Mouse (Mus musculus) lung, postnatal 0 days (tissue): ENCODE data around the gene Wscd2. TPM values are rescaled to one million over a fixed set of nuclear protein-coding genes. Genes with fewer than 3 reads are reported as not detected.

Experiments
- ATAC-seq: fragments of 200-750 bp; cut with Nextera tagmentation; 2 replicates; pipeline ENCODE4 v1.8.0; 2017; ENCODE audit warnings: moderate library complexity
- DNase-seq: peaks from one replicate; pipeline ENCODE4 v3.0.0-alpha.2; 2016; ENCODE audit warnings: low spot score
- H3K27ac ChIP-seq: fragments of 300-500 bp; sonication (generic); 2 replicates; pipeline ENCODE4 v1.5.1; 2014; ENCODE audit warnings: antibody characterized with exemption, mild to moderate bottlenecking, low read length, mixed read lengths
- H3K27me3 ChIP-seq: fragments of 300-500 bp; sonication (generic); replicated peaks from 2 replicates; pipeline ENCODE4 v1.6.1; 2014; ENCODE audit warnings: low read length, mixed read lengths; ENCODE audit not compliant: insufficient read depth
- H3K36me3 ChIP-seq: fragments of 300-500 bp; sonication (generic); 2 replicates; pipeline ENCODE4 v1.6.1; 2014; ENCODE audit warnings: low read length, mixed read lengths; ENCODE audit not compliant: insufficient read depth
- H3K4me1 ChIP-seq: fragments of 300-500 bp; sonication (generic); 2 replicates; pipeline ENCODE4 v1.6.1; 2014; ENCODE audit warnings: antibody characterized with exemption, low read depth, low read length, mixed read lengths; ENCODE audit not compliant: insufficient read depth
- H3K4me2 ChIP-seq: fragments of 300-500 bp; sonication (generic); replicated peaks from 2 replicates; pipeline ENCODE4 v1.6.1; 2014; ENCODE audit warnings: low read depth, mild to moderate bottlenecking, low read length, moderate library complexity, mixed read lengths
- H3K4me3 ChIP-seq: fragments of 300-500 bp; sonication (generic); 2 replicates; pipeline ENCODE4 v1.5.1; 2014; ENCODE audit warnings: low read depth, low read length
- H3K9ac ChIP-seq: fragments of 300-500 bp; sonication (generic); replicated peaks from 2 replicates; pipeline ENCODE4 v1.6.1; 2014; ENCODE audit warnings: low read depth, mild to moderate bottlenecking
- H3K9me3 ChIP-seq: fragments of 300-500 bp; sonication (generic); 2 replicates; pipeline ENCODE4 v1.6.1; 2016; ENCODE audit warnings: low read length, mixed read lengths
- CTCF ChIP-seq: IDR thresholded peaks from 2 replicates; pipeline ENCODE4 v1.5.1; 2016; ENCODE audit warnings: antibody characterized with exemption, mild to moderate bottlenecking
- EP300 ChIP-seq: IDR thresholded peaks from 2 replicates; pipeline ENCODE4 v1.6.1; 2016; ENCODE audit warnings: antibody characterized with exemption, mild to moderate bottlenecking, control low read depth
- WGBS: fragments of 180-500 bp; shearing (Covaris S2); extraction: QIAGEN DNeasy Blood & Tissue Kit; methylation state at CpG from one replicate; pipeline ENCODE4 v1.1.7; 2014; 5-methylcytosine and 5-hydroxymethylcytosine counted together
- polyA plus RNA-seq: library from polyadenylated mRNA; unstranded; fragments of >200 nt; fragmentation: Nextera tagmentation; extraction: Ambion mirVana; gene quantifications from 2 replicates; pipeline ENCODE4 v1.2.1, GENCODE M21; 2015

Wscd2 gene
- polyA plus RNA-seq, 1 experiment from 2014 or later, result 2.7 TPM

DNA sequence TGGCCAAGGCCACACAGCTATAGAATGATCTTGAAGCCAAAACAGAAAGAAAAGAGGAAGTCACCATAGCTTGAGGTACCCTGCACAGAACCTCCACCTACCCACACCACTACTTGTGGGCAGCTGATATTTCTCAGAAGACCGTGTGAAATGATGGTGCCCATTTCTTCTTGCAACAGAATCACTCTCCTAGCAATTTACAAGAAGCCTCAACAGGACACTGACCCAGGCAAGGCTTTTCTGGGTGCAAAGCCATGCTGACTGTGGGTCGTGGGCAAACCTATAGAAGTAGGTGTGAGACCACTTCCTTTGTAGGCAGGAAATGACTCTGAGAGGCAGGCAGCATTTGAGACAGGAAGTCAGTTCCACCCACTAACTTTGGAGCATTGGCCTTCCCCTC lies 49.3 kb downstream of the Wscd2 start:
- WGBS, result 58% methylated on average over 2 of the region's 2 CpGs
- no peaks in the 10 kb centered on the region for H3K9me3 ChIP-seq

DNA sequence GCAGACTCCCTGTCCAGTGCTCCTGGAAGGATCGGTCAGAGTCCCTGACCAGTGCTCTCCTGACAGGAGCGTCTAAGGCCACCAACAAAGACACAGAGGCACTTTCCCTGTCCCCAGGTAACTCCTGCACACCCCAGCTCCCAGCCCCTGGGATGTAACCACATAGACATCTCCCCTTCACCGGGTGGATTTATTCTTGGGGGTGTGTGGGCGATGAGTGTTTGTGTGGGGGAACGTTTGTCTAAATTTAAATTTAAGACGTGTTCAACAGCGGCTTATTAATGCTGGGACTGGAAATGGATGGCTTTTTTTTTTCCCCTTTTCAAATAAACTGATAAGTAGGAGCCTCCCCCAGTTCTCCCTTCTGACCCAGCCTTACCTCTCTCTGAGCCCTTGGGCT lies 49.7 kb downstream of the Wscd2 start:
- Histone ChIP-seq H3K27ac (no peak overlapping the region), H3K9me3 (no peaks in the 10 kb centered on the region), H3K4me1 (no peaks in the 10 kb centered on the region), H3K4me2 (no peak overlapping the region), H3K27me3 (no peaks in the 10 kb centered on the region), H3K4me3 (no peak overlapping the region), H3K9ac (no peak overlapping the region), H3K36me3 (no peaks in the 10 kb centered on the region)
- no peak for ATAC-seq
- no peak for DNase-seq
- WGBS, result 68% methylated on average over 7 of the region's 7 CpGs
- TF ChIP-seq EP300, result no peak
- TF ChIP-seq CTCF, result no peak

More for the DNA sequence above, 49.3 kb downstream of the Wscd2 start:
- TF ChIP-seq CTCF (no peak), EP300 (no peak)
- ATAC-seq, result no peak
- Histone ChIP-seq H3K27ac (no peak overlapping the region), H3K9ac (no peak overlapping the region), H3K4me2 (no peak overlapping the region), H3K4me1 (no peaks in the 10 kb centered on the region), H3K36me3 (no peaks in the 10 kb centered on the region), H3K27me3 (no peaks in the 10 kb centered on the region), H3K4me3 (no peak overlapping the region)
- no peak for DNase-seq

DNA sequence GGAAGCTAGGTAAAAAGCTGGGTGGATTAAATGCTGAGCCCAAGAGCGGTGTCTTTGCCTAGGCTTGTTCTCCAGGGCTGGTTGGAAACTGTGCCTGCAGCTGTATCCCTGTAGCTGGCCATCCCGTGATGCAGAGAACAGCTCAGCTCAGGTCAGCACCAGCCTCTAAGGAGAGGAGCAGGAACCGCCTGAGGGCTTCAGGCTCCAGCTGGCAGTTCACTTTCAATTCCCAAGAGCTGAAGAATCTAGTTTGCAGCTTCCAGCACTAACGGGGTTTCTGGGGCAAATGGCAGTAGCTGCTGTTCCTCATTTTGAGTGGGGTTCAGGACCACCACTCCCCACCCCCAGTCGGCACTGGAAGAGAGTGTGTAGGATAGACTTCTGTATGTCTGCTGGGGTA lies 51.1 kb downstream of the Wscd2 start:
- Histone ChIP-seq H3K36me3 (no peaks in the 10 kb centered on the region), H3K9me3 (no peaks in the 10 kb centered on the region), H3K27me3 (no peaks in the 10 kb centered on the region), H3K4me2 (no peak overlapping the region), H3K27ac (no peak overlapping the region), H3K9ac (no peak overlapping the region), H3K4me1 (no peaks in the 10 kb centered on the region), H3K4me3 (no peak overlapping the region)
- DNase-seq, result no peak
- 66% methylated on average over 5 of the region's 5 CpGs for WGBS
- ATAC-seq, result no peak
- TF ChIP-seq CTCF (no peak), EP300 (no peak)

DNA sequence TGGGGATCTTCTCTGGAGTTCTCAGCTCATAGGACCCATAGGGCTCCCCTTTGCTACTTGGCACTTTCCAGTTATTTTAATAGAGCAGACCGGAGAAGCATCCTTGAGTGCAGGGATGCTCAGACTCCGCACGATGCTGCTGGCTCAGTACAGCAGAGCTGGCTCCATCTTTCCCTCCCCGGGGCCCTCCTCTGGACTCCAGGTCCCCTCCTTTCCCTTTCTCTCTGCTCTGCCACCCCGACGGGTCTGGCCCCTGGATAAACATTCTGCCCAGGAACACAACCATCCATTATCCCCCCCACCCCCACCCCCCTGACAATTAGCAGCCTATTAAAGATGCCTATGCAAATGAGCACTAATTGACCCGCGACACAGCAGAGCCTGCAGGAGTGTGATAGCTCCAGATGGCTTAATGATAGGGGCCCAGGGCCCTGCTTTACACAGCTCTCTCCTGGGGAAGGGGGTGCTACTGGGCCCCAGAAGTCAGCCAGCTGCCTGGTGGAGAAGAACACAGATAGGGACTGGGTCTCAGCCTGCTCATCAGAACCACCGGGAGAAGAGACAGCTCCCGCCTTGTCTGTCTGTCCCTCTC lies 52.8 kb downstream of the Wscd2 start:
- H3K27ac ChIP-seq, result no peak overlapping the region
- no peaks in the 10 kb centered on the region for H3K36me3 ChIP-seq
- H3K9ac ChIP-seq, result no peak overlapping the region
- DNase-seq, result no peak
- ATAC-seq, result no peak
- H3K4me3 ChIP-seq, result no peak overlapping the region
- no peak for TF ChIP-seq EP300
- no peak for TF ChIP-seq CTCF
- no peaks in the 10 kb centered on the region for H3K4me1 ChIP-seq
- H3K4me2 ChIP-seq, result no peak overlapping the region
- 31% methylated on average over 10 of the region's 10 CpGs for WGBS
- H3K27me3 ChIP-seq, result no peaks in the 10 kb centered on the region
- no peaks in the 10 kb centered on the region for H3K9me3 ChIP-seq

DNA sequence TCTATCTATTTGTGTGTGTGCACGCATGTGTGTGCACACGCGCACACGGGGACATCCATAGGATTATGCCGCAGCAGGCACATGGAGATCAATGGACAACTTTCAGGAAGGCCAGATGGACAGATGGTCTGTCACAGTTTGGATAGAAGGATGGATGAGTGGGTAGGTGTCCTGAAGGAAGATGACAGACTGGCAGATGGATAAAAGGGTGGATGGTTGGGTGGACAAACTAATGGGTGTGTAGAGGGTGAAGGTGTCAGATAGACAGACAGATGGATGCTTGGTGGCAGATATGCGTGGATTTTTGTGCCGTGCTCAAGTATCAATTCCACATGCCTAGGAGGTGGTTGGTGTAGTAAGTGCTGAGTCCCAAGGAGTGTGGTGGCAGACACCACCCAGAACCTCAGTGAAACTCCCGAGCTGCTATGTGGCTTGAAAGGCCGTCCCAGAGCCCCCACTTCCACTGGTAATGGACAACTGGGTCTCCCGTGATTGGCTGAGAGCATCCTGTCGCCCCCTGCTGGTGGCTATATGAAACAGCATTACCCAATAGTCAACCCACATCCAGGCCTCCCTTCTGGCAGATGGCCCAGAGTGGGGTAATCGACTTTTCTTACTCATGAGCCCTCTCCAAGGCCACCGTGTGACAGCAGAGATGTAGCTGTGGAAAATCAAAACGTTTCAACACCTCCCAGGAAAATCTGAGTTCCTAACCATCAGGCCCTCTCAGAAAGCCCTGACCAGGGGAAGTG lies 58.0 kb downstream of the Wscd2 start:
- no peak overlapping the region for H3K4me3 ChIP-seq
- H3K27ac ChIP-seq, result no peak overlapping the region
- H3K9me3 ChIP-seq, result no peaks in the 10 kb centered on the region
- ATAC-seq (peak; percentile 67), DNase-seq (peak; percentile 82)
- H3K36me3 ChIP-seq, result no peaks in the 10 kb centered on the region
- H3K4me2 ChIP-seq, result no peak overlapping the region
- no peaks in the 10 kb centered on the region for H3K4me1 ChIP-seq
- no peaks in the 10 kb centered on the region for H3K27me3 ChIP-seq
- H3K9ac ChIP-seq, result no peak overlapping the region
- 51% methylated on average over 14 of the region's 14 CpGs for WGBS
- TF ChIP-seq EP300 (no peak), CTCF (peak; percentile 75)

DNA sequence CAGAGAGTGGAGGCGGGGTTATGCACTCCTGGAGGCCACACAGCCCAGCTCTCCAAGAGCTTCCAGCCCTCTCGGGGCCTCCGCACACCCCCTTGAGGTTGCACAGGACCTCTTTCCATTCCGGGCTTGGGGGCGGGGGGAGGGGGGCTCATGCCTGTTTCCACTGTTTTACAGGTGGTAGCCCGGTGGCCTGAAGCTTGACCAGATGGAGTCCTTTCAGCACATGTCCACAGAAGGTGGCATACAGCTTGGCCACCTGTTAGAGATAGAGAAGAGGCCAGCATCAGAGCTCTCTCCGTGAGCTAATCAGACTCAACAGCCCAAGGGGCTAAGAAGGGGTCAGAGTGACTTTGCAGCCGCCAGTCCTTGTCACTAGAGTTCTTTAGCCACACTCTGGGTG lies 60.1 kb downstream of the Wscd2 start:
- H3K27me3 ChIP-seq, result no peaks in the 10 kb centered on the region
- DNase-seq (no peak), ATAC-seq (no peak)
- TF ChIP-seq CTCF (no peak), EP300 (no peak)
- H3K9me3 ChIP-seq, result no peaks in the 10 kb centered on the region
- H3K4me3 ChIP-seq, result no peak overlapping the region
- H3K36me3 ChIP-seq, result no peaks in the 10 kb centered on the region
- no peaks in the 10 kb centered on the region for H3K4me1 ChIP-seq
- WGBS, result 54% methylated on average over 8 of the region's 8 CpGs
- H3K27ac ChIP-seq, result no peak overlapping the region
- H3K9ac ChIP-seq, result no peak overlapping the region
- H3K4me2 ChIP-seq, result no peak overlapping the region
